Mouse (Mus musculus) stomach, postnatal 0 days (tissue): ENCODE data around the gene Dnajc11.

Source experiments
- CTCF ChIP-seq: IDR thresholded peaks from 2 replicates; pipeline ENCODE4 v1.5.1; 2016; ENCODE audit warnings: antibody characterized with exemption, low read depth, mild to moderate bottlenecking, moderate library complexity
- EP300 ChIP-seq: optimal IDR thresholded peaks from 2 replicates; pipeline ENCODE3; 2016; ENCODE audit warnings: antibody characterized with exemption

- TF ChIP-seq CTCF (peak; percentile 99), EP300 (no peak)
These were observed 47.9 kb downstream of the Dnajc11 start for GRCm38 (mm10) chr4:151981363-151981762.
